Mouse (Mus musculus) spleen, adult 2 months (tissue): ENCODE data around the gene Prr29.

Source experiments
- CTCF ChIP-seq: fragments of 200-500 bp; IDR thresholded peaks from 2 replicates; pipeline ENCODE4 v1.5.1; 2011; ENCODE audit warnings: mild to moderate bottlenecking, inconsistent platforms; ENCODE audit not compliant: insufficient read depth, insufficient read length, insufficient replicate concordance; ENCODE audit errors: extremely low read depth
- POLR2A ChIP-seq: fragments of 200-500 bp; IDR thresholded peaks from 2 replicates; pipeline ENCODE4 v1.6.1; 2011; ENCODE audit warnings: low read depth, low read length, inconsistent platforms

DNA sequence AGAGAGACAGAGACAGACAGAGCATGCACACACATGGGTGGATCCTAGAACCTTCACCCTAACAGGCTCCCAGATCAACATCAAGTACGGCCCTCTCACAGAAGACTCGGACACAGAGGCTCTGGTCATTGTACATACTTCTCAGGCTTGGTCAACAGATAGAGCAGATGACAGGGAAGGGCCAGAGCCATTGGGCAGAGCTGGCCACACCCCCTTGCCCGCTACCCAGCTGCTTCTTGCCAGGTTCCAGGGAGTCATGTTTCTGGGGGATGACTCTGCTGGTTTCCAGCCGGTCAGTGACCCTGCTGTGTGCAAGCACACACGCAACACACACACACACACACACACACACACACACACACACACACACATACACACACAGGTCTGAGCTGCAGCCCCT lies 14.4 kb upstream of the Prr29 start:
- TF ChIP-seq CTCF (no peak), POLR2A (no peak)
